Mouse (Mus musculus) heart, postnatal 10 days (tissue): ENCODE data around the gene Gli1. TPM values are rescaled to one million over a fixed set of nuclear protein-coding genes. Genes with fewer than 3 reads are reported as not detected.
A peak's percentile ranks its signal among the peaks of the same experiment; 100 is the strongest.

Experiments used
- DNase-seq, 2 experiments: peaks; one replicate each; pipeline ENCODE4 v3.0.0; 2021
- intact Hi-C: fragments of 180-260 bp; cut with DNase I; formaldehyde crosslinking; loops from one replicate; pipeline ENCODE4 v1.15.1; 2025
- total RNA-seq, 2 experiments: library from RNA; stranded (reverse); gene quantifications; 2 replicates each; pipeline ENCODE4 v1.2.3; 2021

Gene Gli1
- total RNA-seq, 2 experiments from 2014 or later = 2.1 to 2.5 TPM

GRCm38 (mm10) chr10:127349810-127350209 is 8.0 kb upstream of the Gli1 start:
- intact Hi-C loops = loop anchor here (5.0 kb wide), 1 partner anchor 87 kb away; no protein-coding TSS in a partner anchor
- no peak for DNase-seq

GRCm38 (mm10) chr10:127348957-127349356 is 7.2 kb upstream of the Gli1 start:
- DNase-seq = no peak
- intact Hi-C loops = no loop called here

- intact Hi-C loops = loop anchor here (1.0 kb wide), 1 partner anchor 52 kb away; no protein-coding TSS in a partner anchor
- DNase-seq = no peak
These were observed 4.4 kb upstream of the Gli1 start for GRCm38 (mm10) chr10:127346173-127346572.

GRCm38 (mm10) chr10:127343029-127343428 is 1.3 kb upstream of the Gli1 start:
- intact Hi-C loops = no loop called here
- DNase-seq = no peak

- intact Hi-C loops = no loop called here
- DNase-seq = no peak
These were observed 449 bp downstream of the Gli1 start for GRCm38 (mm10) chr10:127341360-127341690.

- DNase-seq = no peak
- intact Hi-C loops = no loop called here
These were observed 1.0 kb downstream of the Gli1 start for GRCm38 (mm10) chr10:127340577-127341359.

GRCm38 (mm10) chr10:127339683-127340576 is 1.8 kb downstream of the Gli1 start:
- DNase-seq = peak; percentile 66 to 69
- intact Hi-C loops = no loop called here

- intact Hi-C loops = no loop called here
- DNase-seq = peak; percentile 93
These were observed 2.7 kb downstream of the Gli1 start for GRCm38 (mm10) chr10:127338930-127339682.

- no peak for DNase-seq
- intact Hi-C loops = no loop called here
These were observed 4.2 kb downstream of the Gli1 start for GRCm38 (mm10) chr10:127337536-127338099.

GRCm38 (mm10) chr10:127336952-127337351 is 4.8 kb downstream of the Gli1 start:
- intact Hi-C loops = no loop called here
- DNase-seq = no peak

- no peak for DNase-seq
- intact Hi-C loops = no loop called here
These were observed 6.5 kb downstream of the Gli1 start for GRCm38 (mm10) chr10:127335271-127335670.

GRCm38 (mm10) chr10:127333152-127333551 is 8.6 kb downstream of the Gli1 start:
- intact Hi-C loops = no loop called here
- no peak for DNase-seq

- intact Hi-C loops = no loop called here
- no peak for DNase-seq
These were observed 9.4 kb downstream of the Gli1 start for GRCm38 (mm10) chr10:127332211-127332874.

GRCm38 (mm10) chr10:127330212-127330611 is 11.6 kb downstream of the Gli1 start:
- DNase-seq = no peak
- intact Hi-C loops = no loop called here

GRCm38 (mm10) chr10:127327461-127328145 is 14.2 kb downstream of the Gli1 start:
- intact Hi-C loops = no loop called here
- DNase-seq = no peak

- intact Hi-C loops = no loop called here
These were observed 14.9 kb downstream of the Gli1 start for GRCm38 (mm10) chr10:127326828-127327227.

GRCm38 (mm10) chr10:127326017-127326801 is 15.6 kb downstream of the Gli1 start:
- DNase-seq = peak; percentile 51 to 62
- intact Hi-C loops = no loop called here

More at GRCm38 (mm10) chr10:127326828-127327227, 14.9 kb downstream of the Gli1 start:
- peak; percentile 37 to 46 for DNase-seq

- intact Hi-C loops = no loop called here
- no peak for DNase-seq
These were observed 16.2 kb downstream of the Gli1 start for GRCm38 (mm10) chr10:127325454-127326016.
